Mouse (Mus musculus) C2C12 (cell line): Measurements from ENCODE around the gene Pigk.

ENCODE experiments used
- CTCF ChIP-seq: IDR thresholded peaks from one replicate; pipeline ENCODE4 v1.5.1; 2011; ENCODE audit not compliant: control insufficient read depth, insufficient read depth, insufficient read length
- USF1 ChIP-seq: IDR thresholded peaks from one replicate; pipeline ENCODE4 v1.6.1; 2011; ENCODE audit warnings: low read depth, mild to moderate bottlenecking, control low read depth, moderate library complexity

DNA sequence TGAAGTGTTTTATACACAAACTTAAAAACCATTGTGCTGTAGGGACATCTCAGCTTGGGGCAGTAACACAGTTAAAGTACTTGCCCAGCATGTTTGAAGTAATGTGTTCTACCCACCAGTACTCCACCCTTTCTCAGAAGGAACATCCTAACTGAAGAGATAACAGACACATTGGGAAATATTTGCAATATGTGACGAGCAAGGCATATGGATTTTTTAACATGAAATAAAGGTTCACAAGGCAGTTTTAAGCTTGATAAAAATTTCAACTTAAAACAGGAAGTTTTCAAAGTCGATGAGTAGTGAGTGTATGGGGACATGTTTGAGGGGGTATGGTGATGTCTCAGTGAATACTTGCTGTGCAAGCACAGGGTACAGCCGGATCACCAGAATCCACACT lies 222.4 kb downstream of the Pigk start:
- TF ChIP-seq USF1 (no peak), CTCF (no peak)
